Mouse (Mus musculus): ENCODE measurements around the gene Ccdc186. TPM values are rescaled to one million over a fixed set of nuclear protein-coding genes. Genes with fewer than 3 reads are reported as not detected.
"Not testable (repeated sequence)": the region's sequence is repeated elsewhere in the genome, so short reads cannot be mapped to it uniquely, and the experiment has no call there.

Ccdc186 gene
- polyA plus RNA-seq, 1 experiment from 2014 or later: 25.0 TPM

DNA sequence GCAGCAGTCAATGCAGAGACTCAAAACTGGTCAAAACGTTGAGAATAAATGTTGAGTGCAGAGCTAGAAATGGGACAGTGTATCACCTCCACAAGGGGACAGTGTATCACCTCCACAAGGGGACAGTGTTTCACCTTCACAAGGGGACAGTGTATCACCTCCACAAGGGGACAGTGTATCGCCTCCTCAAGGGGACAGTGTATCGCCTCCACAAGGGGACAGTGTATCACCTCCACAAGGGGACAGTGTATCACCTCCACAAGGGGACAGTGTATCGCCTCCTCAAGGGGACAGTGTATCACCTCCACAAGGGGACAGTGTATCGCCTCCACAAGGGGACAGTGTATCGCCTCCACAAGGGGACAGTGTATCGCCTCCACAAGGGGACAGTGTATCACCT, 43.5 kb downstream of the Ccdc186 start:
- H3K4me2 ChIP-seq (ENCODE audit: low read depth, low read length); H3K9me3 ChIP-seq (ENCODE audit: control insufficient read depth, low read length): not testable (repeated sequence)
- 95% methylated on average over 7 of the region's 7 CpGs for WGBS

DNA sequence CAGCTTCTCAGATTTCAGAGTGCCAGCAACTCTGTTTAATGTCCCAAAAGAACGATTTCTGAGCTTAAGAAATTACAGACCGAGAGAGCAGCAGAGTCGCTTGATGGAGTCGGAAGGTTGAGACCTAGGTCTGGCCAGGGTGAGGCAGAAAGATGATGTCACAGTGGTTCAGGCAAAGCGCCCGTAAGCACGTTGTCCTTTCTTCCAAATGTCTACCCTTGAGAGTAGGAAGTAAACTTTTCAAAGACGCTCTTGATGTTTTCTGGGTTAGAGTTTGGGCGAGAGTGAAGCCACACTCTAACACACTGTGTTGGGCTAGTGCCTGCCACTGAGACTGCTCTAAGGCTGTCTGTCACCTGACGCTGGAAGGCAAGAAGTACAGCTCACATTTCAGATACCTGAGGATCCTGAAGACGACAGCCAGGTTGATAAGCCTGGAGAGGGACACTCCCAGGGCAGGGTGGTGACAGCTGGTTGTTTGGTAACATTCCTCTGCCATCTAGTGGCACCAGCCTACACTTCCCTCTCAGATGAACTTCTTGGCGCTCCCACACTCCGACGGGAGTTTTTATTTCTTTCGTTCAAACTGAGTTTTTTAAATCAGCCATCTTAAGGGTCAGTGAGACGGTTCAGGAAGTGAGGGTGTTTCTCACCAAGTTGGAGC, 45.1 kb downstream of the Ccdc186 start:
- 42% methylated on average over 16 of the region's 16 CpGs for WGBS
- peak; percentile 65; the same call in 1 of the 2 replicates for ATAC-seq (ENCODE audit: low read depth)

More for the DNA sequence above, 43.5 kb downstream of the Ccdc186 start:
- H3K36me3 ChIP-seq (ENCODE audit: control insufficient read depth, insufficient read depth, low read length); H3K27ac ChIP-seq (ENCODE audit: low read depth, low read length); H3K27me3 ChIP-seq (ENCODE audit: control insufficient read depth, insufficient read depth, low read length); H3K9ac ChIP-seq (replicated peaks; ENCODE audit: low read depth, low read length); H3K4me1 ChIP-seq (ENCODE audit: control insufficient read depth, insufficient read depth, low read length); ATAC-seq (ENCODE audit: low read depth); H3K4me3 ChIP-seq (ENCODE audit: low read depth, low read length): not testable (repeated sequence)

DNA sequence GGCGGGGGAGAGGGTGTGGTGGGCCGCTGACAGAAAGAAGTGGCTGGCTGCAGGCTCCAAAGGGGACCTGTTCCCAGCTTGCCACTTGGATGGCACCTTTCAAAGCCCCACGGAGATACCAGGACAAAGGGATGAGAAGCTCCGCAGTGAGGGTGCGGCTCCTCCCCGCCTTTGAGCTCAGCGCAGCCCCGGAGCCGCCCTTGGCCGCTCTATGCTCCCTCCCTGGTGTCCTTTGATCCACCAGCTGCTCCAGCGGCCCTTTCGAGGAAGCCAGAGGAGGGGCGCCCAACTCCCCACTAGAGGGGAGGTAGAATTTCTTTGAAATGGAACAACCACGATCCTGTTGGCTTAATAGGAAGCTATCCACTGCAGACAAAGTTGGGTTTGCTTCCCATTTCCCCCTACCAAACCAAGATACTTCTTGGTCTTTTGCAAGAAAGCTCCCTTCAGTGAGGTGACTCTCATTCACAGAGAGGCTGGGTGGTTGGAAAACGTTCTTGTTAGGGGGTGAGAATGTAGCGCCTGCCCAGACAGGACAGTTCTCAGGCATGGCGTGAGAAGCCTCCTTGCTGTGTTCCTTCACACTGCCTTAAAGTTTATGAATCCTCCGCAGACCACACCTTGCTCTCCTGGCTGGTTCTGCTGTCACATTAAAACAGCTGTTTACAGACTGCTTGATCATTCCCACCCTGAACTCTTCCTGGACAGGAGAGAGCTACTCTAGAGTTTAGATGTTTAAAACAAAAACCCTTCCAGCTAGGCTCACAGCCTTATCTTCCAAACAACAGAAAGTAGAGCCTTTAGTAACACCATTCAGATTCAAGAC, 45.9 kb downstream of the Ccdc186 start:
- peak overlapping the region; percentile 30 for H3K4me2 ChIP-seq (ENCODE audit: low read depth, low read length)
- H3K9ac ChIP-seq (replicated peaks; ENCODE audit: low read depth, low read length): no peak overlapping the region
- ATAC-seq (ENCODE audit: low read depth): no peak
- no peaks in the 10 kb centered on the region for H3K9me3 ChIP-seq (ENCODE audit: control insufficient read depth, low read length)
- 0 out of 2 replicates have a peak overlapping the region, but pooled peaks have one; percentile 2 for H3K4me3 ChIP-seq (ENCODE audit: low read depth, low read length)
- no peaks in the 10 kb centered on the region for H3K4me1 ChIP-seq (ENCODE audit: control insufficient read depth, insufficient read depth, low read length)
- H3K27ac ChIP-seq (ENCODE audit: low read depth, low read length): no peak overlapping the region
- WGBS: 6% methylated on average over 18 of the region's 18 CpGs
- peaks cover 7% of the 10 kb centered on the region; the same call in 1 of the 2 replicates for H3K27me3 ChIP-seq (ENCODE audit: control insufficient read depth, insufficient read depth, low read length)
- H3K36me3 ChIP-seq (ENCODE audit: control insufficient read depth, insufficient read depth, low read length): no peaks in the 10 kb centered on the region

More for the DNA sequence above, 45.1 kb downstream of the Ccdc186 start:
- no peaks in the 10 kb centered on the region for H3K9me3 ChIP-seq (ENCODE audit: control insufficient read depth, low read length)
- H3K4me1 ChIP-seq (ENCODE audit: control insufficient read depth, insufficient read depth, low read length): no peaks in the 10 kb centered on the region
- H3K27me3 ChIP-seq (ENCODE audit: control insufficient read depth, insufficient read depth, low read length): peaks cover 7% of the 10 kb centered on the region; the same call in 1 of the 2 replicates
- H3K27ac ChIP-seq (ENCODE audit: low read depth, low read length): no peak overlapping the region
- H3K4me2 ChIP-seq (ENCODE audit: low read depth, low read length): no peak overlapping the region
- H3K36me3 ChIP-seq (ENCODE audit: control insufficient read depth, insufficient read depth, low read length): no peaks in the 10 kb centered on the region
- no peak overlapping the region for H3K9ac ChIP-seq (replicated peaks; ENCODE audit: low read depth, low read length)
- H3K4me3 ChIP-seq (ENCODE audit: low read depth, low read length): no peak overlapping the region

DNA sequence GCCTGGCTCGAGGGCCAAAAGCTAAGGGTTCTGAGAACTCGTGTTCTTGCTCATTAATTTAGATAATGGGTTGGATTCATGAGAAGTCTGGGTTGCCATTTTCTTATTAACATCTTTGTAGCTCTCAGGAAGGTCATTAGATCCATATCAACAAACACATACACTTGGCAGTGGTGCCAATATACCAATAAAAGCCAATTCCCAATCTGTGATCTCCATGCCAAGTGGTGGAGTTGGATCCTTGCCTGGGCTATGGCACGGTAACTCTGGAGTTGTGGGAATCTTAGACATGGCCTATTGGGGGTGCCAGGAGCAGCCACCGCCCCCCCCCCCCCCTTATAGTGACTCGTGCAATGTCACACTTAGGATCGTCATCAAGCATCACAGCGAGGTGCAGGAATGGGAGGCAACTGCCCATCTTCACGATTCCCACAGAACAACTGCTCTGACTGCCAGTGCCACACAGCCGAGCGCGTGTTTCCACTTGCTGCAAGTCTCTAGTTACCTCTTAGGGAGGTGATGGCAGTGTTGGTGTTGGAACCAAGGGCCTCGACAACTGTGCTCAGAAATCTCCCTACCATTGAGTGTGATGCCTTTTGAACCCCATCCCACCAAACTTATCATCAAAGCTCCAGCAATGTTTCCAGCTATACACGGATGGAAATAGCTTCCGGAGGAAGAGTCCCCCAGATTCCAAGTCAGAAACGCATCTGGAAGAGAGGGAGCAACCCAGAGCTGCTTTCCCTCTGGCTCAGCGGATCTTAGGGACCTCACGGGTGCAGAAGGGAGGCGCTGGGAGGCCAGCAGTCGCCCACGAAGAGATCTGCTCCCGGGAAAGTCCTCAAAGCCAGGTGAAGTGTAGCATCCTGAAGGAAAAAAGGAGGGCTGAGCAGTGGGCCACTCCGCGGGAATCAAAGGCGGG, 46.8 kb downstream of the Ccdc186 start:
- H3K4me2 ChIP-seq (ENCODE audit: low read depth, low read length): peak overlapping the region; percentile 30
- no peak for ATAC-seq (ENCODE audit: low read depth)
- no peak overlapping the region for H3K9ac ChIP-seq (replicated peaks; ENCODE audit: low read depth, low read length)
- no peaks in the 10 kb centered on the region for H3K36me3 ChIP-seq (ENCODE audit: control insufficient read depth, insufficient read depth, low read length)
- no peaks in the 10 kb centered on the region for H3K9me3 ChIP-seq (ENCODE audit: control insufficient read depth, low read length)
- WGBS: 31% methylated on average over 24 of the region's 24 CpGs
- peaks cover 7% of the 10 kb centered on the region; the same call in 1 of the 2 replicates for H3K27me3 ChIP-seq (ENCODE audit: control insufficient read depth, insufficient read depth, low read length)
- no peak overlapping the region for H3K27ac ChIP-seq (ENCODE audit: low read depth, low read length)
- H3K4me1 ChIP-seq (ENCODE audit: control insufficient read depth, insufficient read depth, low read length): no peaks in the 10 kb centered on the region
- H3K4me3 ChIP-seq (ENCODE audit: low read depth, low read length): 0 out of 2 replicates have a peak overlapping the region, but pooled peaks have one; percentile 2

DNA sequence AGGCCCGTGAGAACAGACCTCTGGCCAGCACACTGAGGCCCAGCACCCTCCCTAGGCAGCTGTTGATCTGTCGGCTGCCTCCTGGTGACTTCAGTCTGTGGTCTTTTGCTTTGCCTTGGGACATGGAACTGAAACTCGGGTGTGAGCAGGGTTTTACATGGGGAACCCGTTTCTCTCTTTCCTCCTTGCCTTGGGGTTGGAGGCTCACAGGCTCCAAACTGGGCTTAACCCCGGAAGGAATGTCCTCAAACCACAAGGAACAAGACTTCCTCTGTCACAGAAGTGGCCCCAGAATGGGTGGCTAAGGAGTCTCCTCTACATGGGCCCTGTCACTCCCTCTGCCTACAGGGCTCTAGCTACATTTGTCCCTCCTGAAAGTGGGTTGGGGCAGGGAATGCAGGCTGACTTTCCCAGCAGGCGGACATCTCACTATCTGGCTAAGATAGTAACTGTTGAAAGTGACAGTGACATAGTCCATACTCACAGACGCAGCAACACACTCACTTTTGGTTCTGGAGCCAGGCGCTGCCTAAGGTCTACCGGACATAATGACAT, 47.5 kb downstream of the Ccdc186 start:
- Histone ChIP-seq H3K4me1 (ENCODE audit: control insufficient read depth, insufficient read depth, low read length) (no peaks in the 10 kb centered on the region), H3K4me2 (ENCODE audit: low read depth, low read length) (no peak overlapping the region), H3K36me3 (ENCODE audit: control insufficient read depth, insufficient read depth, low read length) (no peaks in the 10 kb centered on the region), H3K9me3 (ENCODE audit: control insufficient read depth, low read length) (no peaks in the 10 kb centered on the region), H3K27me3 (ENCODE audit: control insufficient read depth, insufficient read depth, low read length) (peaks cover 7% of the 10 kb centered on the region; the same call in 1 of the 2 replicates), H3K27ac (ENCODE audit: low read depth, low read length) (no peak overlapping the region), H3K4me3 (ENCODE audit: low read depth, low read length) (no peak overlapping the region), H3K9ac (replicated peaks; ENCODE audit: low read depth, low read length) (no peak overlapping the region)
- 76% methylated on average over 9 of the region's 9 CpGs for WGBS
- no peak for ATAC-seq (ENCODE audit: low read depth)

DNA sequence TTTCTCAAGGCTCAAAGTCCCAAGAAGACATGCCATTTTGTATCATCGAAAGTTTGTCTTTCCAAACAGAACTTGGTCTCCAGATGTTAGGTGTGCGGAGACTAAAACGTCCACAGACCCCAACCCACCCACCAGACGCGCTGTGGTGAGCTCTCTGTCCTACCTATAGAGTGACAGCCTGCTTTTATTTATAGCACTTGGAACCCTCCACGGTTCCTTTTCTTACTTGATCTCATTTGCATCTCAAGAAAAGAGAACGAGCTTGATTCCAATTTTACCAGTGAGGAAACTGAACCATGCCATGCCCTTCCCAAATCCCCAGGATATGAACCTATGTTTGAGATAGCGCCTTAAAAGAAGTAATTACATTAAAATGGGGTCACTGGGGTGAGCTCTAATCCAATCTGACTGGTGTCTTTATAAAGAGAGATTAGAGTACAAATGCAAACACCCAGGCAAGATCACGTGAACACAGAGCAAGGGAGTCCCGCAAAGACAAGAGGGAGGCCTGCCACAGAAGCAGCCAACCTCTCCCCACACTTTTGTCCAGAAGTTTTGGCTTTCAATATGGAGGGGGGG, 48.5 kb downstream of the Ccdc186 start:
- Histone ChIP-seq H3K4me1 (ENCODE audit: control insufficient read depth, insufficient read depth, low read length) (no peaks in the 10 kb centered on the region), H3K27me3 (ENCODE audit: control insufficient read depth, insufficient read depth, low read length) (peaks cover 7% of the 10 kb centered on the region; the same call in 1 of the 2 replicates), H3K9ac (replicated peaks; ENCODE audit: low read depth, low read length) (no peak overlapping the region), H3K4me3 (ENCODE audit: low read depth, low read length) (no peak overlapping the region), H3K36me3 (ENCODE audit: control insufficient read depth, insufficient read depth, low read length) (no peaks in the 10 kb centered on the region), H3K27ac (ENCODE audit: low read depth, low read length) (no peak overlapping the region), H3K9me3 (ENCODE audit: control insufficient read depth, low read length) (no peaks in the 10 kb centered on the region), H3K4me2 (ENCODE audit: low read depth, low read length) (no peak overlapping the region)
- WGBS: 50% methylated on average over 10 of the region's 10 CpGs
- ATAC-seq (ENCODE audit: low read depth): no peak

DNA sequence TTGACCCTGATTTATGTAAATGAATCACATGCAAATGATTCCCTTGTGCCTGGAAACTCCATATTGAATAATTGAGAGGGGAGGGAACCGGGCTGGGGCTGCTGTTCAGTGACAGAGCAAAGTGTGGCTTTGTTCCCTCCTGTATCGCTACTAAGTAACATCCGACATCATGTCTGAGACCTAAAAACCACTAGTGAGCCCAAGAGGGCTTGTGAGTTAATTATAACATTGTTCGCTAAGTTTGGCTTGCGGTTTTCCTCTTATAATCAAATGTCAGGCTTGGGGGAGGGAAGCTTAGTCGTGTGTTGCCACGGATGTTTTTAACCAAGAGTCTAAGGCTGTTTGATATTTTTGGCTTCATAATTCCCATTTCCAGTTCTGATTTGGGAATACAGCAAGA, 49.8 kb downstream of the Ccdc186 start:
- no peaks in the 10 kb centered on the region for H3K9me3 ChIP-seq (ENCODE audit: control insufficient read depth, low read length)
- H3K36me3 ChIP-seq (ENCODE audit: control insufficient read depth, insufficient read depth, low read length): no peaks in the 10 kb centered on the region
- H3K9ac ChIP-seq (replicated peaks; ENCODE audit: low read depth, low read length): no peak overlapping the region
- 80% methylated on average over 7 of the region's 7 CpGs for WGBS
- H3K4me2 ChIP-seq (ENCODE audit: low read depth, low read length): no peak overlapping the region
- H3K4me1 ChIP-seq (ENCODE audit: control insufficient read depth, insufficient read depth, low read length): no peaks in the 10 kb centered on the region
- H3K27ac ChIP-seq (ENCODE audit: low read depth, low read length): no peak overlapping the region
- H3K27me3 ChIP-seq (ENCODE audit: control insufficient read depth, insufficient read depth, low read length): peaks cover 7% of the 10 kb centered on the region; the same call in 1 of the 2 replicates
- no peak overlapping the region for H3K4me3 ChIP-seq (ENCODE audit: low read depth, low read length)
- no peak for ATAC-seq (ENCODE audit: low read depth)

DNA sequence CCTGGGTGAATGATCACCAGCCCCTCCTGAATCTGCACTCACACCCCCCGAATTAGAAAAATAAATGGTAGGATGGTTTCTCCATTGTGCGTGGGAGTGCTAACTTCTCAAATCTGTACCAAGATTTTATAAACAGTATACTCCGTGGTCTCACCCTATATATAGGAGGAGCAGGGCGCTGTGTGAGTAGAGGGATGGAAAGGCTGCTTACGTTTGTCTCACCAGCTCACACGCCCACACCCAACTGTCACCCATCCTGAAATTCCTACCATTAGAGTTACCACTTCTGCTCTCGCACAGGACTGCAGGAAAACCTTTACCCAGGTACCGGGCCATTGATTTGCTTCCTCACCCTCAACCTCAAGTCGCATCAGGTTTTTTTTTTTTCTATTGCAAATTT, 53.0 kb downstream of the Ccdc186 start:
- no peak overlapping the region for H3K4me3 ChIP-seq (ENCODE audit: low read depth, low read length)
- no peaks in the 10 kb centered on the region for H3K4me1 ChIP-seq (ENCODE audit: control insufficient read depth, insufficient read depth, low read length)
- 92% methylated on average over 9 of the region's 9 CpGs for WGBS
- H3K4me2 ChIP-seq (ENCODE audit: low read depth, low read length): no peak overlapping the region
- no peak for ATAC-seq (ENCODE audit: low read depth)
- no peaks in the 10 kb centered on the region for H3K27me3 ChIP-seq (ENCODE audit: control insufficient read depth, insufficient read depth, low read length)
- no peaks in the 10 kb centered on the region for H3K36me3 ChIP-seq (ENCODE audit: control insufficient read depth, insufficient read depth, low read length)
- H3K27ac ChIP-seq (ENCODE audit: low read depth, low read length): no peak overlapping the region
- H3K9me3 ChIP-seq (ENCODE audit: control insufficient read depth, low read length): no peaks in the 10 kb centered on the region
- H3K9ac ChIP-seq (replicated peaks; ENCODE audit: low read depth, low read length): no peak overlapping the region

Data from neural tube, embryonic 14.5 days (tissue).